ENCODE assay signal across 20 mouse cellular contexts in the genomic region with DNA sequence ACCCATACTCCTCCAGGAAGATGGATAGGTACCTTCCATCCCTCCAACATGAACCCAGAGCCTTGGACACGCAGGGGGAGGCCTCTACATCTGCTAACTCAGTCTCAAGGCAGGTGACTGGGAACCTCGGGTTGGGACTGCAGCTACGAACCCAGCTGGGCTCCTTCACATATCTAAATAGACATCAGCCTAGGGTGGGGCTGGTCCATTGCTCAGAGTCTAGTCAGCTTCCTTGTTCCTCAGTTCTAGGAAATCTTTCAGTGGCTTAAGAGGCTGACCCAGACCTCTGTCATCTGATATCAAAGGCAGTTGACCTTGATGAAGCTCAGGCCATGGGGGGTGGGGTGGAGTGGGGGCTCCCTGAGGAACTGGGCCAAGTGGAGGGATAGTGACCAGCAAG. TPM values are rescaled to one million over a fixed set of nuclear protein-coding genes. Genes with fewer than 3 reads are reported as not detected.
DNase-seq lines count a peak whose midpoint lies in the region; ATAC-seq and TF ChIP-seq lines count a peak whose summit lies in the region.
"Had no signal": no experiment of that assay in that cellular context is flagged by ENCODE, and none has a peak within 500 bp of the region (broad histone marks: within the 10 kb centered on the region; RNA-seq: fewer than 3 reads in every experiment).

No protein-coding gene starts in this region.

- H3K9me3 ChIP-seq in kidney, embryonic 16.5 days (ENCODE audit: low read length), result no peaks in the 10 kb centered on the region
- H3K9me3 ChIP-seq in intestine, postnatal 0 days (ENCODE audit: control insufficient read depth), result no peaks in the 10 kb centered on the region
- no peaks in the 10 kb centered on the region for H3K9me3 ChIP-seq in midbrain, embryonic 13.5 days
- H3K9me3 ChIP-seq: embryonic facial prominence, embryonic 13.5 days; forebrain, embryonic 12.5 days; heart, embryonic 12.5 days; hindbrain, embryonic 10.5 days had no signal

- H3K9ac ChIP-seq in kidney, embryonic 16.5 days (replicated peaks; ENCODE audit: low read length), result no peak overlapping the region
- H3K9ac ChIP-seq in intestine, postnatal 0 days (ENCODE audit: low read depth, low read length), result no peak overlapping the region
- no peak overlapping the region for H3K9ac ChIP-seq in midbrain, embryonic 13.5 days (replicated peaks)
- H3K9ac ChIP-seq: embryonic facial prominence, embryonic 13.5 days; forebrain, embryonic 12.5 days; heart, embryonic 12.5 days; hindbrain, embryonic 14.5 days had no signal

- H3K27me3 ChIP-seq in kidney, embryonic 16.5 days (ENCODE audit: insufficient read depth, low read length), result no peaks in the 10 kb centered on the region
- no peaks in the 10 kb centered on the region for H3K27me3 ChIP-seq in intestine, postnatal 0 days (replicated peaks; ENCODE audit: control insufficient read depth, insufficient read depth, low read length)
- no peaks in the 10 kb centered on the region for H3K27me3 ChIP-seq in midbrain, embryonic 13.5 days
- H3K27me3 ChIP-seq: embryonic facial prominence, embryonic 13.5 days; forebrain, embryonic 12.5 days; heart, embryonic 12.5 days had no signal

- no peak for DNase-seq in kidney, postnatal 36 days
- peak; percentile 90 for DNase-seq in 416B (ENCODE audit: low read depth)
- DNase-seq in ES-CJ7 (ENCODE audit: low read depth, low spot score), result peak; percentile 32
- DNase-seq in gastrocnemius, postnatal 10 days, result no peak
- DNase-seq: adrenal gland, postnatal 10 days; B cell, adult 2 months; cerebellum, adult 18-20 months; cerebellum, adult 9-11 months; cerebellum, postnatal 36 days; gastrocnemius, postnatal 25 days had no signal

- WGBS in kidney, embryonic 16.5 days, result 37% methylated on average over 3 of the region's 3 CpGs
- WGBS in intestine, postnatal 0 days, result 30% methylated on average over 3 of the region's 3 CpGs
- WGBS in midbrain, embryonic 13.5 days, result 66% methylated on average over 3 of the region's 3 CpGs

- no peak overlapping the region for H3K4me2 ChIP-seq in kidney, embryonic 16.5 days (replicated peaks; ENCODE audit: low read depth, low read length)
- no peak overlapping the region for H3K4me2 ChIP-seq in intestine, postnatal 0 days (replicated peaks; ENCODE audit: low read depth)
- H3K4me2 ChIP-seq in midbrain, embryonic 13.5 days (replicated peaks), result no peak overlapping the region
- H3K4me2 ChIP-seq: embryonic facial prominence, embryonic 13.5 days; forebrain, embryonic 12.5 days; heart, embryonic 12.5 days; hindbrain, embryonic 14.5 days had no signal

- ATAC-seq in kidney, embryonic 16.5 days (ENCODE audit: low FRiP score, low TSS enrichment), result 0 out of 2 replicates have a peak, but pooled peaks have one; percentile 29
- ATAC-seq in intestine, postnatal 0 days, result 0 out of 2 replicates have a peak, but pooled peaks have one; percentile 19
- no peak for ATAC-seq in midbrain, embryonic 13.5 days
- ATAC-seq: CD4-positive, CD25-positive, alpha-beta regulatory T cell, adult 4 months; forebrain, embryonic 16.5 days had no signal

- H3K27ac ChIP-seq in kidney, embryonic 16.5 days (ENCODE audit: low read length), result no peak overlapping the region
- H3K27ac ChIP-seq in intestine, postnatal 0 days (ENCODE audit: low read depth, low read length), result no peak overlapping the region
- no peak overlapping the region for H3K27ac ChIP-seq in midbrain, embryonic 13.5 days
- H3K27ac ChIP-seq: embryonic facial prominence, embryonic 13.5 days; forebrain, embryonic 12.5 days; hindbrain, embryonic 10.5 days; hindbrain, embryonic 14.5 days had no signal

- no peak for TF ChIP-seq CTCF in intestine, postnatal 0 days (IDR thresholded peaks at IDR 0.05; ENCODE audit: low read depth)

- H3K36me3 ChIP-seq in kidney, embryonic 16.5 days (ENCODE audit: insufficient read depth, low read length), result no peaks in the 10 kb centered on the region
- H3K36me3 ChIP-seq in intestine, postnatal 0 days (ENCODE audit: control insufficient read depth, insufficient read depth), result no peaks in the 10 kb centered on the region
- no peaks in the 10 kb centered on the region for H3K36me3 ChIP-seq in midbrain, embryonic 13.5 days
- H3K36me3 ChIP-seq: embryonic facial prominence, embryonic 13.5 days; forebrain, embryonic 12.5 days; heart, embryonic 12.5 days; hindbrain, embryonic 10.5 days had no signal

- H3K4me3 ChIP-seq in kidney, embryonic 16.5 days (ENCODE audit: low read length), result no peak overlapping the region
- no peak overlapping the region for H3K4me3 ChIP-seq in intestine, postnatal 0 days (ENCODE audit: low read depth, low read length)
- H3K4me3 ChIP-seq in midbrain, embryonic 13.5 days (replicated peaks), result no peak overlapping the region
- H3K4me3 ChIP-seq: embryonic facial prominence, embryonic 13.5 days; forebrain, embryonic 12.5 days; heart, embryonic 12.5 days; hindbrain, embryonic 10.5 days had no signal

- H3K4me1 ChIP-seq in kidney, embryonic 16.5 days (ENCODE audit: insufficient read depth, low read length), result peaks cover 14% of the 10 kb centered on the region
- no peaks in the 10 kb centered on the region for H3K4me1 ChIP-seq in intestine, postnatal 0 days (replicated peaks; ENCODE audit: control insufficient read depth, insufficient read depth, low read length)
- H3K4me1 ChIP-seq in midbrain, embryonic 13.5 days (replicated peaks), result 0 out of 2 replicates have a peak, but pooled peaks cover 2% of the 10 kb centered on the region

RNA-seq across cellular contexts. Expression of a gene that starts 14.0 kb away (rescaled TPM):
- 13.4 and 13.7 TPM in 2 replicates for polyA plus RNA-seq in kidney, embryonic 16.5 days (2015; fragmentation: Nextera tagmentation; extraction: Ambion mirVana)
- polyA plus RNA-seq in intestine, postnatal 0 days (2015; fragmentation: Nextera tagmentation; extraction: Ambion mirVana), result 25.5 and 26.4 TPM in 2 replicates
- 3.2 and 3.6 TPM in 2 replicates for polyA plus RNA-seq in midbrain, embryonic 13.5 days (2015; fragmentation: Nextera tagmentation; extraction: Ambion mirVana)
- total RNA-seq in gastrocnemius, postnatal 10 days (2021), result 10 to 100 TPM; 63.1 to 68.1 TPM

RNA-seq across cellular contexts. Expression of a gene that starts 31.5 kb away (rescaled TPM):
- 16.8 and 18.3 TPM in 2 replicates for polyA plus RNA-seq in kidney, embryonic 16.5 days (2015; fragmentation: Nextera tagmentation; extraction: Ambion mirVana)
- 6.2 and 6.7 TPM in 2 replicates for polyA plus RNA-seq in intestine, postnatal 0 days (2015; fragmentation: Nextera tagmentation; extraction: Ambion mirVana)
- polyA plus RNA-seq in midbrain, embryonic 13.5 days (2015; fragmentation: Nextera tagmentation; extraction: Ambion mirVana), result 3.0 and 5.0 TPM in 2 replicates
- 10 to 100 TPM in 1 of 2 experiments, 1 to 10 TPM in 1; 9.4 to 12.1 TPM for total RNA-seq in gastrocnemius, postnatal 10 days (2021)

RNA-seq across cellular contexts. Expression of a gene that starts 48.1 kb away (rescaled TPM):
- polyA plus RNA-seq in kidney, embryonic 16.5 days (2015; fragmentation: Nextera tagmentation; extraction: Ambion mirVana), result 16.6 and 19.1 TPM in 2 replicates
- 4.8 and 5.3 TPM in 2 replicates for polyA plus RNA-seq in intestine, postnatal 0 days (2015; fragmentation: Nextera tagmentation; extraction: Ambion mirVana)
- 19.4 and 21.3 TPM in 2 replicates for polyA plus RNA-seq in midbrain, embryonic 13.5 days (2015; fragmentation: Nextera tagmentation; extraction: Ambion mirVana)
- 10 to 100 TPM; 92.2 to 97.2 TPM for total RNA-seq in gastrocnemius, postnatal 10 days (2021)

Comparison
In these comparisons a context has a peak if more than half of its experiments do, and no peak if none do; other contexts are left out.
1. DNase-seq: peak in 416B (single experiment) and ES-CJ7 (single experiment); none in kidney, postnatal 36 days (0 of 2) and gastrocnemius, postnatal 10 days (single experiment).